Mouse (Mus musculus) hindbrain, embryonic 11.5 days (tissue): Measurements from ENCODE around the gene Tbc1d4. TPM values are rescaled to one million over a fixed set of nuclear protein-coding genes. Genes with fewer than 3 reads are reported as not detected.

Source experiments
- ATAC-seq: fragments of 200-750 bp; cut with Nextera tagmentation; 2 replicates; pipeline ENCODE4 v1.8.0; 2017; ENCODE audit warnings: mild to moderate bottlenecking, moderate TSS enrichment, moderate library complexity; ENCODE audit not compliant: low FRiP score
- DNase-seq: peaks from one replicate; pipeline ENCODE4 v3.0.0-alpha.2; 2015; ENCODE audit warnings: low spot score
- H3K27ac ChIP-seq: fragments of 300-500 bp; sonication (generic); 2 replicates; pipeline ENCODE4 v1.5.1; 2014; ENCODE audit warnings: mild to moderate bottlenecking, low read depth, low read length
- H3K27me3 ChIP-seq: fragments of 300-500 bp; sonication (generic); 2 replicates; pipeline ENCODE4 v1.6.1; 2014; ENCODE audit warnings: mild to moderate bottlenecking, low read length, moderate library complexity, mixed read lengths; ENCODE audit not compliant: control insufficient read depth, insufficient read depth
- H3K36me3 ChIP-seq: fragments of 300-500 bp; sonication (generic); 2 replicates; pipeline ENCODE4 v1.6.1; 2014; ENCODE audit warnings: mild to moderate bottlenecking, low read length, moderate library complexity, mixed read lengths; ENCODE audit not compliant: control insufficient read depth, insufficient read depth
- H3K4me1 ChIP-seq: fragments of 300-500 bp; sonication (generic); replicated peaks from 2 replicates; pipeline ENCODE4 v1.6.1; 2014; ENCODE audit warnings: low read length, mixed read lengths; ENCODE audit not compliant: control insufficient read depth, insufficient read depth
- H3K4me2 ChIP-seq: fragments of 300-500 bp; sonication (generic); replicated peaks from 2 replicates; pipeline ENCODE4 v1.6.1; 2014; ENCODE audit warnings: mild to moderate bottlenecking, low read depth, low read length
- H3K4me3 ChIP-seq: fragments of 300-500 bp; sonication (generic); 2 replicates; pipeline ENCODE4 v1.5.1; 2014; ENCODE audit warnings: low read depth, low read length
- H3K9ac ChIP-seq: fragments of 300-500 bp; sonication (generic); 2 replicates; pipeline ENCODE4 v1.6.1; 2014; ENCODE audit warnings: low read depth, low read length
- H3K9me3 ChIP-seq: fragments of 300-500 bp; sonication (generic); 2 replicates; pipeline ENCODE4 v1.6.1; 2016; ENCODE audit warnings: low read length; ENCODE audit not compliant: control insufficient read depth
- WGBS: fragments of 180-500 bp; shearing (Covaris S2); extraction: QIAGEN DNeasy Blood & Tissue Kit; methylation state at CpG from one replicate; pipeline ENCODE4 v1.1.7; 2014; 5-methylcytosine and 5-hydroxymethylcytosine counted together
- polyA plus RNA-seq: library from polyadenylated mRNA; unstranded; fragments of >200 nt; fragmentation: Nextera tagmentation; extraction: Ambion mirVana; gene quantifications from 2 replicates; pipeline ENCODE4 v1.2.1, GENCODE M21; 2014

The Tbc1d4 gene
- polyA plus RNA-seq, 1 experiment from 2014 or later, result 5.0 TPM

DNA sequence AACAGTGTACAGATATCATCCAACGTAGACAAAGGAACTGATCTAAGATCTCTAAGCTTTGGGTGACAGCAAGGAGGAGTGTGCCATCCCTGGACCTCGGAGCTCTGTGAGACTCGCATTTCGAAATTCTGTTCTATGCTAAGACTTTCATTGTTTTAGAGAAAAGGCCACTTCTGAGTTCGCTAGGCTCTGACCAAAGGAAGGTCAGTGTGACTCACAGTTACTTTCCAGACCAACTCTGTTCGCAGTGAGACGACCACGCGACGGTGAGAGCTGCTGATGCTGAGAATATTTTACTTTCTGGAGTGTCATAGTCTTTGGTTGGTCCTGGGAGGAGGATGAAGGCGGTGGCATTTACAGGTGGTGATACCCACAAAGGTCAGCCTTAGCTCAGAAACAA, 142.5 kb downstream of the Tbc1d4 start:
- Histone ChIP-seq H3K36me3 (no peaks in the 10 kb centered on the region), H3K9me3 (no peaks in the 10 kb centered on the region), H3K4me1 (no peaks in the 10 kb centered on the region), H3K27me3 (no peaks in the 10 kb centered on the region), H3K9ac (no peak overlapping the region), H3K27ac (no peak overlapping the region), H3K4me2 (no peak overlapping the region), H3K4me3 (no peak overlapping the region)
- 93% methylated on average over 11 of the region's 11 CpGs for WGBS
- ATAC-seq (no peak), DNase-seq (no peak)

DNA sequence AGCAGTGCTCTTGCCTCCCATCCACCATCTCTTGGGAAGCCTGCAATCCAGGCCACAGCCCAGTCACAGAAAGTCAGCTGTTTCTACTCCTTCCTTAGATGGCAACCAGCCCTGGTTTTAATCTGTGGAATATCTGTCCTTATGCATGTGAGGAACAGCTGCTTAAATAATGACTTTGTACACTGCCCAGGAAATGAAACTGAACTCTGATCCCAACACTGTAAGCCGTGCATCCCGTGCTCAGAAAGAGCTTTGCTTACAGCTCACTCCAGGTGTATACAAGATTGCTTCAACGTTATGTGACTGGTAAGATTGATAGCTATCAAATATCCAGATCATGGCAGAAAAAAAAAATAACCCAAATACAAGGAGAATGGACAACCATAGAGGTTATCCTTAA, 143.1 kb downstream of the Tbc1d4 start:
- Histone ChIP-seq H3K4me3 (no peak overlapping the region), H3K27ac (no peak overlapping the region), H3K4me1 (no peaks in the 10 kb centered on the region), H3K9me3 (no peaks in the 10 kb centered on the region), H3K36me3 (no peaks in the 10 kb centered on the region), H3K27me3 (no peaks in the 10 kb centered on the region), H3K9ac (no peak overlapping the region), H3K4me2 (no peak overlapping the region)
- 91% methylated on average over 3 of the region's 3 CpGs for WGBS
- DNase-seq (no peak), ATAC-seq (no peak)

DNA sequence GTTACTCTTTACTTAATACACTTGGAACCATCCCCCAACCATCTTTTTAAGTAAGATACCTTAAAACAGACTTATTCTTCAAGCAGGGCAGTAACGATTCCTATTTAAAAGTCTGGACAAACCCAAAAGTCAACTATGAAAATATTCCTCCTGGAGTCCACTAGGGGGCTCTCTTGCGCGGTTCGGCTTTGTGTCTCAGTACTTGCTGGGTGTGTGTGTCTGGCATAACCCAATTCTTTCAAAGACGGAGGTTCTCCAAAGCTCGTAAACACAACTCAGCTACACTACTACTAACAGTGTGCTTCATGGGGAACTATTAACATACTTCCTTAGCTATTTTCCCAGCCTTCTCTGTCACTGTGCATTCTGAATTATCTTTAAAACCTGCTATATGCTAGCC, 148.2 kb downstream of the Tbc1d4 start:
- no peak for ATAC-seq
- WGBS, result 34% methylated on average over 6 of the region's 6 CpGs

DNA sequence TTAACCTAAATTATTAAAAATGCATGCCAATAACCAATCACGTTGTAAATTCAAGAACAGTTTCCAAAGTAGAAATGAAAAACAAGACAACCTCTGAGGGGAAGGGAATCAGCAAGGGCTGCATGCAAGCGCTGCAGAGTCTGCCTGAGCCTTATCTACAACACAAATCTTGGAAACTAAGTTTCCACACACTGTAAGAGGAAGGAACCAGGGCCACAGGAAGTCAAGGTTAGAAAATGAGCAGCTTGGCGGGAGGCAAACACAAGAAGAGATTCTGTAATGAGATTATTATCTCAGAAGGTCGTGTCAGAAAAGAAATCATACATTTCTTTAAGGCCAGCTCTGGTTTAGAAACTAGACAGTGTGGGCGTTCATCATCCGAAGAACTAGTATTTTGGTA, 156.1 kb downstream of the Tbc1d4 start:
- Histone ChIP-seq H3K4me3 (no peak overlapping the region), H3K4me1 (no peaks in the 10 kb centered on the region), H3K27ac (no peak overlapping the region), H3K4me2 (no peak overlapping the region), H3K9ac (no peak overlapping the region), H3K36me3 (no peaks in the 10 kb centered on the region), H3K27me3 (no peaks in the 10 kb centered on the region), H3K9me3 (no peaks in the 10 kb centered on the region)
- WGBS, result 86% methylated on average over 6 of the region's 6 CpGs
- ATAC-seq (no peak), DNase-seq (no peak)

More for the DNA sequence above, 148.2 kb downstream of the Tbc1d4 start:
- Histone ChIP-seq H3K27me3 (no peaks in the 10 kb centered on the region), H3K4me1 (no peaks in the 10 kb centered on the region), H3K4me2 (no peak overlapping the region), H3K4me3 (no peak overlapping the region), H3K27ac (no peak overlapping the region), H3K36me3 (no peaks in the 10 kb centered on the region), H3K9ac (no peak overlapping the region), H3K9me3 (no peaks in the 10 kb centered on the region)
- peak; percentile 68 for DNase-seq

DNA sequence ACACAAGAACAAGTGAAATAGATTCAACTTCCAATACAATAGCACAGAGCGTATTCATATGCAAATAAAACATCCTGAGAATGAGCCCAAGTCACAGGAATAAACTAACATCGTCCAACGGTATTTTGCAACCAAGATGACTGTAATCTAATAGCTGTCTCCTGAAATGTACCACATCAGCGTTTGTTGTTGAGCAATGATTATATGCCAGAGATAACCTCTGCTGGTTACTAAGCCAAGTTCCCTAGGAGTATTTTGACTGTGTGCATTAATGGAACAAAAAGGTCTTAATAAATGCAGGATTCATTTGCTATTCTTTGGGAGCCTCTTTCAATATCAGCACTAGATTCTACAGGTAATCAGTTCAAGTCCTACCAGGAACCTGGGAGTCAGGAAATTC, 161.1 kb downstream of the Tbc1d4 start:
- 82% methylated on average over 4 of the region's 4 CpGs for WGBS
- Histone ChIP-seq H3K27me3 (no peaks in the 10 kb centered on the region), H3K9ac (no peak overlapping the region), H3K4me1 (no peaks in the 10 kb centered on the region), H3K27ac (no peak overlapping the region), H3K36me3 (no peaks in the 10 kb centered on the region), H3K4me3 (no peak overlapping the region), H3K9me3 (no peaks in the 10 kb centered on the region), H3K4me2 (no peak overlapping the region)
- DNase-seq, result no peak
- ATAC-seq, result no peak

DNA sequence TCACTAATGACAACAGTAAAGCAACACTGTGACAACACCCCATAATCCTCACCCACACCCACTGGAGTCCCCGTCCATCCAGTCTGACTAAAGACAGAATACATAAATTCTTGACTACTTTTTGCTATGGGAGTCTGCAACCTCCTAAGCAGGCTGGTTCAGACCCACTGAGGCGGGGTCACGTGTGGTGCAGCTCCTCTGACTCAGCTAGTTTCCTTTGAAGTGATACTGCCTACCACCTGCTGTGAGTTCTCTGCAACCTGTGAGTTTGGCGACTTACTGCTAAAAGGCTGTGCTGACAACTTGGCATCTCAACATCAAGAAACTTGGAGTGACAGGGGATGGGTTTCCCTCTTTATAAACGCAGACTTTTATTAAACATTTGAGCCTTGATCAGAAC, 163.8 kb downstream of the Tbc1d4 start:
- whole genome bisulfite sequencing, result 60% methylated on average over 5 of the region's 5 CpGs
- Histone ChIP-seq H3K4me1 (no peaks in the 10 kb centered on the region), H3K27ac (no peak overlapping the region), H3K36me3 (no peaks in the 10 kb centered on the region), H3K9ac (no peak overlapping the region), H3K27me3 (no peaks in the 10 kb centered on the region), H3K4me3 (no peak overlapping the region), H3K9me3 (no peaks in the 10 kb centered on the region), H3K4me2 (no peak overlapping the region)
- DNase-seq, result no peak
- no peak for ATAC-seq

DNA sequence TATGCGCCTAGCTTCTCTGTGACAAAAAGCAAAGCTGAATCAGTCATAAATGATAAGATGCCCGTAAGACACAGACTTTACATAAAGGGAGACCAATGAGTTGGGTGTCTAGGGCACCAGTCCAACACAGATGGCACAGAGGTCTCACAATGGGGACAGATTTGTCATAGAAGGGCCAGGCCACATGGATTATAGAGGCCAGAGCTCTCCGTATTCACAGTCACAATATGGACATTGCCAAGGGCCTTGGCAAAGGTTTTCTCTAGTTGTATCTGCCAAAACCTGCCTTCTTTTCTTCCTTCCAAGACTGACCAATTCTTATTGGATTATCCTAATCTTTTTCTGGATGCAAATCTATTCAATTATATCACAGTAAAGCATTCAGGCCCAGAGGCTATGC, 171.1 kb downstream of the Tbc1d4 start:
- no peaks in the 10 kb centered on the region for H3K36me3 ChIP-seq
- no peak overlapping the region for H3K9ac ChIP-seq
- no peak overlapping the region for H3K4me2 ChIP-seq
- DNase-seq (no peak), ATAC-seq (no peak)
- H3K4me3 ChIP-seq, result no peak overlapping the region
- H3K4me1 ChIP-seq, result no peaks in the 10 kb centered on the region
- H3K9me3 ChIP-seq, result no peaks in the 10 kb centered on the region
- 92% methylated on average over 3 of the region's 3 CpGs for WGBS
- no peaks in the 10 kb centered on the region for H3K27me3 ChIP-seq
- H3K27ac ChIP-seq, result no peak overlapping the region

DNA sequence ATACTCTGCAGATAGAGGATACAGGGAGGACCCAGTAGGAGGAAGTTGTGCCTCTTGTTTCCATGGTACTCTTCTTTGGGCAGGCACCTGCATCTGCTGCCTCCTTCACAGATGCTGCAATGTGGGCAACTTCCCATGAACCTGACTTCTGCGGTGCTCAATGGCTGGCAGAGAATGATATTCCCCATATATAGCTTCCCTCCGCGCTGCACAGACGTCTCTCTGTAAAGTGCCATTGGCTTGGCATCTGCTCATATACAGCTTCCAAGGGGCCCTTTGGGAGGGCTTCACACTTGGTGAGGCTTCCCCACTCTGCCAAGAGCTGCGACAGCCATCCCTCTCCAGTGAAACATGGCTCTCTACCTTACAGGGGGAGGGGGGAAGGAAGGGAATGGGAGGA, 178.5 kb downstream of the Tbc1d4 start:
- 89% methylated on average over 5 of the region's 5 CpGs for WGBS
- DNase-seq, result no peak
- Histone ChIP-seq H3K27ac (no peak overlapping the region), H3K36me3 (no peaks in the 10 kb centered on the region), H3K4me3 (no peak overlapping the region), H3K27me3 (no peaks in the 10 kb centered on the region), H3K4me2 (no peak overlapping the region), H3K9ac (no peak overlapping the region), H3K4me1 (no peaks in the 10 kb centered on the region), H3K9me3 (no peaks in the 10 kb centered on the region)
- ATAC-seq, result no peak

DNA sequence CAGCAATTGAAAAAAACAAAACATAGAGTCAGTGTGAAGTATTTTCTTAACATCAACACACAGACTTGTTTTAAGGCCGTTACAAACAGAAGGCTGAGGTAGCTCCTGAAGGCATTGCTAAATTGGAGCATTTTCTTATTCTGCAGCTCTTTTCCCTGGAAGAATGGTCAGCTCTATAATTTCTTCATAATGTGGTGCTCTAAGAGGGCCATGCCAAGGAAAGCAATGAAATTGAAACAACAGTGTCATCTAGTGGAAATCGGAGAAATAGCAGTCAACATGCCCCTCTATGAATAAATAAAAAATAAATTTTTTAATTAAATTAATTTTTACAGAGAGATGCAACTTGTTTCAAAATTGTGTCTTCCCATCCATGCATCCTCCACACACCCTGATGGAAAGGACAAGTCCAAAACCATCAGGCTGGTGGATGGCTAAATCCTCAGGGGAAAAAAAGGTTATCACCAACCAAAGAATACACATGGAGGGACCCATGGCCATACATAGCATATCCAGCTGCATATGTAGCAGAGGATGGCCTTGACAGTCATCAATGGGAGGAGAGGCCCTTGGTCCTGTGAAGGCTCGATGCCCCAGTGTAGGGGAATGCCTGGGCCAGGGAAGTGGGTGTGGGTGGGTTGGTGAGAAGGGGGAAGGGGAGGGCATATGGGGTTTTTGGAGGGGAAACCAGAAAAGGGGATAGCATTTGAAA, 180.0 kb downstream of the Tbc1d4 start:
- Histone ChIP-seq H3K9ac (no peak overlapping the region), H3K9me3 (no peaks in the 10 kb centered on the region), H3K4me3 (no peak overlapping the region), H3K4me2 (no peak overlapping the region), H3K4me1 (no peaks in the 10 kb centered on the region), H3K27me3 (no peaks in the 10 kb centered on the region), H3K36me3 (no peaks in the 10 kb centered on the region), H3K27ac (no peak overlapping the region)
- peak; percentile 54; the same call in 1 of the 2 replicates for ATAC-seq
- WGBS, result 45% methylated on average over 3 of the region's 3 CpGs
- peak; percentile 49 for DNase-seq
